Mouse (Mus musculus) small intestine, adult 2 months (tissue): ENCODE results near the gene Mfap4.

Experiments used
- CTCF ChIP-seq: fragments of 200-500 bp; IDR thresholded peaks from 2 replicates; pipeline ENCODE4 v1.5.1; 2012; ENCODE audit warnings: low read depth, mild to moderate bottlenecking, control low read depth, inconsistent platforms, low read length, moderate library complexity, mixed read lengths; ENCODE audit not compliant: insufficient replicate concordance, insufficient read length; ENCODE audit errors: extremely low read depth
- POLR2A ChIP-seq: fragments of 200-500 bp; IDR thresholded peaks from 2 replicates; pipeline ENCODE4 v1.6.1; 2012; ENCODE audit warnings: low read depth, mild to moderate bottlenecking, control low read depth, inconsistent platforms, low read length, moderate library complexity

GRCm38 (mm10) chr11:61447296-61447695, 37.9 kb upstream of the Mfap4 start:
- no peak for TF ChIP-seq POLR2A
- no peak for TF ChIP-seq CTCF
